Mouse (Mus musculus) small intestine, adult 2 months (tissue): ENCODE data around the gene Inhbc.

Experiments used
- CTCF ChIP-seq: fragments of 200-500 bp; IDR thresholded peaks from 2 replicates; pipeline ENCODE4 v1.5.1; 2012; ENCODE audit warnings: low read depth, mild to moderate bottlenecking, control low read depth, inconsistent platforms, low read length, moderate library complexity, mixed read lengths; ENCODE audit not compliant: insufficient replicate concordance, insufficient read length; ENCODE audit errors: extremely low read depth
- POLR2A ChIP-seq: fragments of 200-500 bp; IDR thresholded peaks from 2 replicates; pipeline ENCODE4 v1.6.1; 2012; ENCODE audit warnings: low read depth, mild to moderate bottlenecking, control low read depth, inconsistent platforms, low read length, moderate library complexity

DNA sequence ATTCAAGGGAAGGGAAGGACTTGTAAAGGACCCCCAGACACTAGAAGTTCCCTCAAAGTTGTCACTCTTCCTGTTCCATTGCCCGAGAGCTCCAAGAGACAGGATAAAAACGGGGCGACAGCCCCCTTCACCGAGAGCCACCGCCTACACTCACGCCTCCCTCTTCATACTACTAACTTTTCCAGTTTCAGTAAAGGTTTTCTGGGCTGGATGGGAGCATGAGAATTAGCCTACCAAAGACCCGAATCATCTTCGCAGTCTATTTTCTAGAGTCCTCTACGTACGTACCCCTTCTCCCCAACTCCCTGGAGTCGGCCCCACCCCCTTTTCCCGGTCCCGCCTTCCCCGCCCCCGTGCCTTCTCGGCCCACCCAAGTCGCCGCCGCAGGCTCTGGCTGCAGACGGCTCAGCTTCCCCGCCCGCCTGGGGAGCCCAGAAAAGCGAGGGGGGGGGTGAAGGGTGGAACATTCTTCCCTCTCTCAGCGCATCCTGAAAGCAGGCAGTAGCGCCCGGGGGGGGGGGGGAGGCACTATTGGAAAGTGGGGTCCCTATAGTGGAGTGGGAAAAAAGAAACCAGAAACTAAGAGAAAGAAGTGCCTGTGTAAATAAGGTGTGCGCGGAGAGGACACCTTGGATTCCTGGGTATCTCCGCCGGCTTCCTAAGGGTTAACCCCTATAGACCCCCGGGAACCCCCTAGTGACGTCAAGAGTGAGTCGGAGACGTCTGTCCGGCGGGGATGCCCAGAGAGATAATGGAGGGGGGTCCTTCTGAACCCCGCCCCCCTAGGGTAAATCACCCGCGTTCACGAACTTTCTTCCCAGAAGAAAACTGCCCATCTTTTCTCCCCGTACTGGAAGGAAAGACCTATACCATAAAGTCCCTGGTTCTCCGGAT lies 30.3 kb downstream of the Inhbc start:
- no peak for TF ChIP-seq POLR2A
- TF ChIP-seq CTCF, result no peak
